Mouse (Mus musculus) megakaryocyte, embryonic 14.5 days (primary cell): Measurements from ENCODE around the gene Allc. TPM values are rescaled to one million over a fixed set of nuclear protein-coding genes. Genes with fewer than 3 reads are reported as not detected.
A peak's percentile ranks its signal among the peaks of the same experiment; 100 is the strongest.

Experiments used
- H3K27me3 ChIP-seq: replicated peaks from 2 replicates; pipeline ENCODE3; 2012; ENCODE audit warnings: inconsistent platforms
- H3K36me3 ChIP-seq: replicated peaks from 2 replicates; pipeline ENCODE3; 2012; ENCODE audit warnings: low read length, inconsistent platforms, mixed read lengths
- H3K4me1 ChIP-seq: 2 replicates; pipeline ENCODE4 v1.6.1; 2012; ENCODE audit warnings: inconsistent platforms
- H3K4me3 ChIP-seq: replicated peaks from 2 replicates; pipeline ENCODE3; 2012; ENCODE audit warnings: moderate library complexity, mild to moderate bottlenecking, inconsistent platforms
- H3K9me3 ChIP-seq: 2 replicates; pipeline ENCODE4 v1.6.1; 2012; ENCODE audit warnings: inconsistent platforms
- FLI1 ChIP-seq: IDR thresholded peaks from 2 replicates; pipeline ENCODE4 v1.6.1; 2012; ENCODE audit warnings: low read length, inconsistent platforms, mixed read lengths
- GATA1 ChIP-seq: IDR thresholded peaks from 3 replicates; pipeline ENCODE4 v1.6.1; 2012; ENCODE audit warnings: mixed read lengths, low read length, inconsistent platforms, borderline replicate concordance
- polyA plus RNA-seq: library from polyadenylated mRNA; stranded (reverse); fragments of >175 nt; gene quantifications from 2 replicates; pipeline ENCODE4 v1.2.3, GENCODE M21; 2012; ENCODE audit warnings: low replicate concordance; ENCODE audit not compliant: insufficient read depth

Gene Allc
- polyA plus RNA-seq, 1 experiment: not detected

GRCm38 (mm10) chr12:28589090-28589868, 7.0 kb upstream of the Allc start:
- no peak for TF ChIP-seq FLI1
- TF ChIP-seq GATA1: no peak
- peak overlapping the region; percentile 87 for H3K4me3 ChIP-seq
- H3K27me3 ChIP-seq: peaks cover 44% of the 10 kb centered on the region
- no peaks in the 10 kb centered on the region for H3K9me3 ChIP-seq
- no peaks in the 10 kb centered on the region for H3K36me3 ChIP-seq
- peaks cover 22% of the 10 kb centered on the region for H3K4me1 ChIP-seq

- Histone ChIP-seq H3K9me3 (no peaks in the 10 kb centered on the region), H3K27me3 (peaks cover 41% of the 10 kb centered on the region), H3K4me3 (no peak overlapping the region), H3K4me1 (peaks cover 22% of the 10 kb centered on the region), H3K36me3 (no peaks in the 10 kb centered on the region)
- no peak for TF ChIP-seq GATA1
- TF ChIP-seq FLI1: no peak
These were observed 5.6 kb upstream of the Allc start for GRCm38 (mm10) chr12:28587949-28588348.

GRCm38 (mm10) chr12:28584036-28584435, 1.7 kb upstream of the Allc start:
- Histone ChIP-seq H3K4me1 (peaks cover 6% of the 10 kb centered on the region; the same call in 1 of the 2 replicates), H3K36me3 (no peaks in the 10 kb centered on the region), H3K27me3 (peaks cover 16% of the 10 kb centered on the region), H3K9me3 (no peaks in the 10 kb centered on the region), H3K4me3 (no peak overlapping the region)
- TF ChIP-seq FLI1 (no peak), GATA1 (no peak)

- Histone ChIP-seq H3K9me3 (0 out of 2 replicates have a peak, but pooled peaks cover 3% of the 10 kb centered on the region), H3K4me3 (no peak overlapping the region), H3K27me3 (peaks cover 3% of the 10 kb centered on the region), H3K4me1 (no peaks in the 10 kb centered on the region), H3K36me3 (no peaks in the 10 kb centered on the region)
- TF ChIP-seq FLI1: no peak
- TF ChIP-seq GATA1: no peak
These were observed 3.2 kb downstream of the Allc start for GRCm38 (mm10) chr12:28579132-28579531.

GRCm38 (mm10) chr12:28578147-28578546, 4.2 kb downstream of the Allc start:
- TF ChIP-seq GATA1: no peak
- no peak for TF ChIP-seq FLI1
- Histone ChIP-seq H3K4me3 (no peak overlapping the region), H3K9me3 (peaks cover 11% of the 10 kb centered on the region), H3K36me3 (no peaks in the 10 kb centered on the region), H3K27me3 (peaks cover 3% of the 10 kb centered on the region), H3K4me1 (no peaks in the 10 kb centered on the region)

GRCm38 (mm10) chr12:28575366-28576070, 6.8 kb downstream of the Allc start:
- no peaks in the 10 kb centered on the region for H3K36me3 ChIP-seq
- H3K9me3 ChIP-seq: peaks cover 14% of the 10 kb centered on the region
- H3K4me3 ChIP-seq: no peak overlapping the region
- peaks cover 3% of the 10 kb centered on the region for H3K27me3 ChIP-seq
- TF ChIP-seq GATA1: no peak
- no peak for TF ChIP-seq FLI1
- H3K4me1 ChIP-seq: no peaks in the 10 kb centered on the region

GRCm38 (mm10) chr12:28572241-28572640, 10.1 kb downstream of the Allc start:
- peaks cover 3% of the 10 kb centered on the region for H3K27me3 ChIP-seq
- no peaks in the 10 kb centered on the region for H3K36me3 ChIP-seq
- no peaks in the 10 kb centered on the region for H3K4me1 ChIP-seq
- peak overlapping the region; percentile 23 for H3K4me3 ChIP-seq
- peaks cover 14% of the 10 kb centered on the region for H3K9me3 ChIP-seq
- TF ChIP-seq FLI1 (no peak), GATA1 (no peak)

GRCm38 (mm10) chr12:28552299-28552698, 30.0 kb downstream of the Allc start, which contains the start of gene Dcdc2c:
Dcdc2c (minus strand) TSS chr12:28552399.
- Histone ChIP-seq H3K36me3 (no peaks in the 10 kb centered on the region), H3K9me3 (peaks cover 7% of the 10 kb centered on the region; the same call in 1 of the 2 replicates), H3K4me1 (peaks cover 5% of the 10 kb centered on the region), H3K4me3 (peak within 1 kb of the TSS; percentile 17), H3K27me3 (peaks cover 4% of the 10 kb centered on the region)
- TF ChIP-seq FLI1 (no peak), GATA1 (no peak)

- no peak for TF ChIP-seq GATA1
- TF ChIP-seq FLI1: no peak
- Histone ChIP-seq H3K4me1 (peaks cover 5% of the 10 kb centered on the region), H3K36me3 (no peaks in the 10 kb centered on the region), H3K4me3 (no peak overlapping the region), H3K27me3 (peaks cover 4% of the 10 kb centered on the region), H3K9me3 (peaks cover 7% of the 10 kb centered on the region; the same call in 1 of the 2 replicates)
These were observed 30.5 kb downstream of the Allc start for GRCm38 (mm10) chr12:28551775-28552174.

GRCm38 (mm10) chr12:28548887-28549286, 33.4 kb downstream of the Allc start:
- H3K4me1 ChIP-seq: no peaks in the 10 kb centered on the region; the same call in 1 of the 2 replicates
- H3K9me3 ChIP-seq: peaks cover 7% of the 10 kb centered on the region; the same call in 1 of the 2 replicates
- TF ChIP-seq GATA1 (no peak), FLI1 (no peak)
- H3K4me3 ChIP-seq: no peak overlapping the region
- H3K36me3 ChIP-seq: no peaks in the 10 kb centered on the region
- H3K27me3 ChIP-seq: peaks cover 4% of the 10 kb centered on the region
